Mouse (Mus musculus) midbrain, embryonic 16.5 days (tissue): Measurements from ENCODE around the gene Zrsr2. TPM values are rescaled to one million over a fixed set of nuclear protein-coding genes. Genes with fewer than 3 reads are reported as not detected.

Experiments
- ATAC-seq: fragments of 200-750 bp; cut with Nextera tagmentation; 2 replicates; pipeline ENCODE4 v1.8.0; 2017; ENCODE audit warnings: moderate TSS enrichment
- H3K27ac ChIP-seq: fragments of 300-500 bp; sonication (generic); 2 replicates; pipeline ENCODE4 v1.5.1; 2014; ENCODE audit warnings: mild to moderate bottlenecking, low read length, mixed read lengths
- H3K27me3 ChIP-seq: fragments of 300-500 bp; sonication (generic); 2 replicates; pipeline ENCODE4 v1.6.1; 2014; ENCODE audit warnings: low read depth, low read length, mixed read lengths; ENCODE audit not compliant: control insufficient read depth, insufficient read depth
- H3K36me3 ChIP-seq: fragments of 300-500 bp; sonication (generic); 2 replicates; pipeline ENCODE4 v1.6.1; 2014; ENCODE audit warnings: mild to moderate bottlenecking, low read length, moderate library complexity, mixed read lengths; ENCODE audit not compliant: control insufficient read depth, insufficient read depth
- H3K4me1 ChIP-seq: fragments of 300-500 bp; sonication (generic); 2 replicates; pipeline ENCODE4 v1.6.1; 2014; ENCODE audit warnings: mild to moderate bottlenecking, low read length, mixed read lengths; ENCODE audit not compliant: control insufficient read depth, insufficient read depth
- H3K4me2 ChIP-seq: fragments of 300-500 bp; sonication (generic); 2 replicates; pipeline ENCODE4 v1.6.1; 2014; ENCODE audit warnings: mild to moderate bottlenecking, low read length, mixed read lengths
- H3K4me3 ChIP-seq: fragments of 300-500 bp; sonication (generic); 2 replicates; pipeline ENCODE4 v1.5.1; 2014; ENCODE audit warnings: low read depth, mild to moderate bottlenecking, low read length, moderate library complexity, mixed read lengths
- H3K9ac ChIP-seq: fragments of 300-500 bp; sonication (generic); 2 replicates; pipeline ENCODE4 v1.6.1; 2014; ENCODE audit warnings: low read depth, low read length, mixed read lengths
- H3K9me3 ChIP-seq: fragments of 300-500 bp; sonication (generic); replicated peaks from 2 replicates; pipeline ENCODE4 v1.6.1; 2014; ENCODE audit warnings: mild to moderate bottlenecking, low read length, mixed read lengths; ENCODE audit not compliant: control insufficient read depth, poor library complexity, severe bottlenecking
- WGBS: fragments of 180-500 bp; shearing (Covaris S2); extraction: QIAGEN DNeasy Blood & Tissue Kit; methylation state at CpG from one replicate; pipeline ENCODE4 v1.1.7; 2014; 5-methylcytosine and 5-hydroxymethylcytosine counted together
- polyA plus RNA-seq: library from polyadenylated mRNA; unstranded; fragments of >200 nt; fragmentation: Nextera tagmentation; extraction: Ambion mirVana; gene quantifications from 2 replicates; pipeline ENCODE4 v1.2.1, GENCODE M21; 2015

The Zrsr2 gene
- 53.9 and 54.1 TPM in 2 replicates for polyA plus RNA-seq

DNA sequence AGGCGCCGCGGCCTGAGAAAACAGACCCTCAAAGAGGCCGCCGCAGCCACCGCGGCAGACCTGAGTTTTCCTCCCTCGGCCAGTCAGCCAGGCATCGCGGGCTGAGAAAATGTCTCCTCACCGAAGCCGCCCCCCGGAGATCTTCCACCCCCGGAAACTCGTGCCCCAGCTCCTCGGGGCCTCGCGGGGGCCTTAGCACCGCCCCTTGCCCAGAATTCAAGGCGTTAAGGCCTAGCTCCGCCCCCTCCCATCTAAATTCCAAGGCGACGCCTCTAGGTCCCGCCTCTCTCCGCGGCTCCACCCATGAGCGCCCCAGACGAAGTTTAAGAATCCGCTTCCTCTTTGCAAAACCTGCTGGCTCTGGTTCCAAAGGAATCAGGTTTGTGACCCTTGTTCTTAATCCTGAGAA, at the start of gene Zrsr2:
Zrsr2 (minus strand) TSS at position 195 of the 409 bp plus-strand sequence.
- H3K27ac ChIP-seq: peak within 1 kb of the TSS; percentile 91
- H3K4me2 ChIP-seq: peak within 1 kb of the TSS; percentile 62
- H3K36me3 ChIP-seq: no peaks in the 10 kb centered on the region
- peak within 1 kb of the TSS; percentile 76 for H3K9ac ChIP-seq
- no peaks in the 10 kb centered on the region for H3K9me3 ChIP-seq
- ATAC-seq: peak; percentile 98
- no peaks in the 10 kb centered on the region for H3K27me3 ChIP-seq
- 12% methylated on average over 28 of the region's 29 CpGs for WGBS
- H3K4me3 ChIP-seq: peak within 1 kb of the TSS; percentile 58
- H3K4me1 ChIP-seq: peaks cover 5% of the 10 kb centered on the region

DNA sequence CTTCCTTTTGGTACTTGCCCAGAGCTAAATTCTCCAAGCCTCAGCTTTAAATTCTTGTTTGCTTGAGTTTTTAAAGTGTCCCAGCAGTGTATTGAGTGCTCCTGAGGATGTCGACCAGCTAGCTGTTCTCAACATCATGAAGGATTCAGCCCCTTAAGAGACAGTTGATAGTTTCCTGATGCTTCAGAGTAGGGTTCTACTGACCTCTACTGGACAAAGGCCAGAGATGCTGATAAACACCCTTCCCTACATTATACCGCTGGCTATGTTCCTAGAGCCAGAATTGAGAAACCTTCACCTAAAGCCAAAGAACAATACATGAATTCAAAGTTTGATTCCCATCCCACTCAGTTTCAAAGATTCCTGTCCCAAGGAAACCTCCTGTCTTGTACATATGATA, 46.3 kb upstream of the Zrsr2 start:
- Histone ChIP-seq H3K4me2 (no peak overlapping the region), H3K36me3 (no peaks in the 10 kb centered on the region), H3K4me3 (no peak overlapping the region), H3K9me3 (no peaks in the 10 kb centered on the region), H3K27me3 (no peaks in the 10 kb centered on the region), H3K27ac (no peak overlapping the region), H3K4me1 (no peaks in the 10 kb centered on the region), H3K9ac (no peak overlapping the region)
- 0 out of 2 replicates have a peak, but pooled peaks have one; percentile 36 for ATAC-seq
- WGBS: 38% methylated on average over 2 of the region's 2 CpGs

DNA sequence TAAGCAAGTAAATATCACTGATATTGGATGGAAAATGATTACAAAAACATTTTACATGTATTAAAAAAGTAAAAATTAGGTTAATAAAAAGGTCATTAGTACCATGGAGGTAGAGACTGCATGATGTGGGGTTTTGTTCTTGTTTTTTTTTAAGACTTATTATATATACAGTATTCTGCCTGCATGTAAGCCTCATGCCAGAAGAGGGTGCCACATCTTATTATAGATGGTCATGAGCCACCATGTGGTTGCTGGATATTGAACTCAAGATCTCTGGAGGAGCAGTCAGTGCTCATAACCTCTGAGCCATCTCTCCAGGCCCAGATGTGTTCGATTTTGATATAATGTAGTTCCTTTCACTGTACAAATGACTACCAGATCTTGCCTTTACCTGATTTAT, 41.4 kb upstream of the Zrsr2 start:
- Histone ChIP-seq H3K9me3 (no peaks in the 10 kb centered on the region), H3K27me3 (no peaks in the 10 kb centered on the region; the same call in 1 of the 2 replicates), H3K4me2 (no peak overlapping the region), H3K9ac (no peak overlapping the region), H3K4me3 (no peak overlapping the region), H3K4me1 (no peaks in the 10 kb centered on the region), H3K36me3 (no peaks in the 10 kb centered on the region), H3K27ac (no peak overlapping the region)
- WGBS: 84% methylated on average over 1 of the region's 1 CpGs
- no peak for ATAC-seq

DNA sequence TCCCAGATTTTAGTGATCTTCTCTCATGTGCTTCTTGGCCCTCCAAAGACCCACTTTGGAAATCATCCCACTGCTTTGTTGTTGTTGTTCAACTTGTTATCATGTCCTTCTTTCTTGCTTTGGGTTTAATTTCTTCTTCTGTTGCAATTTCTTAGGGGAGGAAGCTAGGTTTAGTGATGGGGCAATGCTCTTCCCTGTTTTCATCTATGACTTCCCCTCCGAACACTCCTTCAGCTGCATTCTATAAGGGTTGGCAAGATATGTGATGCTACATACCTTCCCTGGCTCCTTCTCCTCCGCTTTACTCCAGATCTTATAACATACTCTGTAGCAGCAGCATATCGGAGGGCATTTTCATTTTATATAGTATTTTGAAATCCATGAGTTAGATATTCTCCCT, 38.3 kb upstream of the Zrsr2 start:
- Histone ChIP-seq H3K9me3 (no peaks in the 10 kb centered on the region), H3K27me3 (no peaks in the 10 kb centered on the region; the same call in 1 of the 2 replicates), H3K9ac (no peak overlapping the region), H3K4me3 (no peak overlapping the region), H3K4me1 (no peaks in the 10 kb centered on the region), H3K27ac (no peak overlapping the region), H3K4me2 (no peak overlapping the region), H3K36me3 (no peaks in the 10 kb centered on the region)
- WGBS: 95% methylated on average over 3 of the region's 3 CpGs
- no peak for ATAC-seq

DNA sequence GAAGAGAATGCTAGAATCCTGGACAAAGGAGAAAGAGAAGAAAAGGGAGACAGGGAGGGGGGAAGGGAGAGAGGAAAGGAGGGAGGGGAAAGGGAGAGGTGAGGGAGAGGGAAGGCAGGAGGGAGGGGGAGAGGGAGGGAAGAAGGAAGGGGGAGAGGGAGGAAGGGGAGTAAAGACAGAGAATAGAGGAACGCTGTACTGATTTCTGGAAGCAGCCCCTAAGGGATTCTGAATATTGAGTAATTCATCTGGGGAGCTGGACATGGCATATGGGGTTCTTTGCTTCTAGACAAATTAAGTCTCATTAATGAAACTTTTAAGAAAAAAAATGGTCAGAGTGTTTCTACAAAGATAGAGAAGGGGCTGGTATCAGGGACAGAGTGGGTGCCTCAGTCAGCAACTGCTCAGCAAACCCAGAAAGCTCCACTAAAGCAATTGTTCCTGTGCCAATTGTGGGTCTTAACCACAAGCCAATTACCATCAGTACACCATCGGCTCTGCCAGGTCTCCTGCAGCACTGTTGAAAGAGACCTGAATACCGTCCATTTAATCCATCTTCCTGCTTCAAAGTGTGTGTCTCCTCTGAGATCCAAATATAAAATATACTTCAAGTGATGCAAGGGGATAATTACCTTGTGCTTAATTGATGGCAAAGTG, 29.4 kb upstream of the Zrsr2 start:
- no peak overlapping the region for H3K4me3 ChIP-seq
- H3K27me3 ChIP-seq: no peaks in the 10 kb centered on the region; the same call in 1 of the 2 replicates
- H3K4me2 ChIP-seq: no peak overlapping the region
- H3K9ac ChIP-seq: no peak overlapping the region
- no peak overlapping the region for H3K27ac ChIP-seq
- ATAC-seq: no peak
- WGBS: 38% methylated on average over 3 of the region's 3 CpGs
- no peaks in the 10 kb centered on the region for H3K36me3 ChIP-seq
- H3K9me3 ChIP-seq: no peaks in the 10 kb centered on the region
- no peaks in the 10 kb centered on the region for H3K4me1 ChIP-seq

DNA sequence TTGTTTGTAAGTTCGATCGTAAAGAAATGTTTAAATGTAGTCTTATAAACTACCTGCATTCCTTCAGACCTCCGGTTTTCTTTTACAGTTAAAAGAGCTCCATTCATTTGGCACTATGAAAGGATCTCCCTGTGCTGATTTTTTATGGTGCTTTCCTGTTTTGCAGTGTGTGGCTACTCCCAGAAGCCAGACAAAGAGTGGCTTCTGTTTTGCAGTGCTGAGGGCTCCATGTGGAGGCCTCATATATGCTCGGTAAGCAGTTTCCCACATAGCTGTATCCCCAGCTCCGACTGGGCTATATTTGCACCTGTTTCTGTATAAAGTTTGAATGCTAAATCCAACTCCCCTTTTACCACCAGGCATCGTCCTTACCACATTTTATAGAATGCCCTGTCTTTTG, 23.7 kb upstream of the Zrsr2 start:
- ATAC-seq: no peak
- Histone ChIP-seq H3K36me3 (no peaks in the 10 kb centered on the region), H3K9ac (no peak overlapping the region), H3K27me3 (no peaks in the 10 kb centered on the region; the same call in 1 of the 2 replicates), H3K4me2 (no peak overlapping the region), H3K9me3 (no peaks in the 10 kb centered on the region), H3K4me3 (no peak overlapping the region), H3K27ac (no peak overlapping the region), H3K4me1 (no peaks in the 10 kb centered on the region)
- 80% methylated on average over 6 of the region's 6 CpGs for WGBS

DNA sequence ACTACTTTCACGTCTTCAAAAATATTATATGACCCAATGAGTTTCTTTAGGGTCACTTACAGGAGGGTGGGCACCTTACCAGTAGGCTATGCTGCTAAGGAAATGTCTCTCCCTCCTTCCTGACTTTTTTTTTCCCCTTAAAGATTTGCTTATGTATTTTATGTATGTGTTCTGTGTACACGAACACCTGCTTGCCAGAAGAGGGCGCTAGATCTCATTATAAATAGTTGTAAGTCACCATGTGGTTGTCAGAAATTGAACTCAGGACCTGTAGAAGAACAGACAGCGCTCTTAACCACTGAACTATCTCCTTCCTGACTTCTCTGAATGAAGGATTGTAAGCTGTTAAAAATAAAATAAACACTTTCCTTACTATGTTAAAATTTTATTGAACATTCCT, 23.0 kb upstream of the Zrsr2 start:
- H3K27ac ChIP-seq: no peak overlapping the region
- 51% methylated on average over 4 of the region's 4 CpGs for WGBS
- H3K9ac ChIP-seq: no peak overlapping the region
- H3K36me3 ChIP-seq: no peaks in the 10 kb centered on the region
- H3K27me3 ChIP-seq: no peaks in the 10 kb centered on the region; the same call in 1 of the 2 replicates
- no peaks in the 10 kb centered on the region for H3K9me3 ChIP-seq
- H3K4me2 ChIP-seq: no peak overlapping the region
- H3K4me1 ChIP-seq: no peaks in the 10 kb centered on the region
- H3K4me3 ChIP-seq: no peak overlapping the region
- no peak for ATAC-seq

DNA sequence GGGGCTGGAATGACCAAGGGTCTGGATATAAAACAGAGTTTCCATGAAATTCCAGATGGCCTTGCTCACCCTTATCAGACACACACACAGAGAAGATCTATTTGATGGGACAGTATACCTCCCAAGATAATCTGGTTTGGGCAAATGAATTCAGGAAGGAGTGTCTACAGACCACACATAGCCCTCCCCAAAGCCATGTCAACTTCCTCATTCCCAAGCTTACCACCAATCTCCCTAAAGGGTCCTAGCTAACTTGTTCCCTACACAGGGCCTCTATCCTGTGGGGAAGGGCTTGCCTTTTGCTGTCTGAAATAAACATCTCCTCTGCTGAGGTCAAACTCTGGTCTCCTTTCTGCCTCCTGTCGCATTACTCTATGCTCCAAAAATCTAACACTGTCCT, 22.6 kb upstream of the Zrsr2 start:
- no peaks in the 10 kb centered on the region for H3K36me3 ChIP-seq
- WGBS: 94% methylated on average over 1 of the region's 1 CpGs

DNA sequence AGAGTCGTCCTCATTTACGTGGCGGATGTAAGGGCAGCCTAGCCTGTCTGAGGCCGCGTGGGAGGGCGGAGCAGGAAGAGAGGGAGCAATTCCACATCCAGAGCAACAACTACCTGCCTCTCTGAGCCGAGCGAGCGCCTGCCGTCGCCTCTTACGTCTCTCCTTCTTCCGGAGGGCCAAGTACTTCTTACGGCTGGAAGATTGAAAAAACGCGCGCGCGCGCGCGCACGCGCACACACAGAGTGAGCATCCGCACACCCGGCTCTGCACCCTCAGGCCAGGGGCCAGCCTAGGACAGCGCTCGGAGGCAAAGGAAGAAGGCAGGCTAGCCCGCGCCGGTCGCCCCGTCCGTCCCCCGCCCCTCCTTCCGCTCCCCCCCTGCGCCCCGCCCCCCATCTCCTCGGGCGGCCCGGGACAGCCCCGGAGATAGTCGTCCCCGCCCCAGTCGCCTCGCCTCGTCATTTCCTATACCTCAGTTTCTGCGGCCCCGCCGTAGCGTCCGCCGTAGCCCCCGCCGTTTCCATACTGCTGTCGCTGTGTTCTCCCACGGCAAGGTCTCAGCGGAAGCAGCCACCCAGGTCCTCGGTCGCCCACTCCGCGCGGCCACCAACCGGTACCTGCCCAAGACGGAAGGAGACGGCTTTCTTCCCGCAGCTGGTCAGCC, 526 bp downstream of the Zrsr2 start:
- WGBS: 21% methylated on average over 51 of the region's 67 CpGs
- H3K4me2 ChIP-seq: peak overlapping the region; percentile 62
- ATAC-seq: peak; percentile 96
- H3K27ac ChIP-seq: peak overlapping the region; percentile 91
- peak overlapping the region; percentile 76 for H3K9ac ChIP-seq
- peaks cover 5% of the 10 kb centered on the region for H3K4me1 ChIP-seq
- H3K4me3 ChIP-seq: peak overlapping the region; percentile 58
- H3K27me3 ChIP-seq: no peaks in the 10 kb centered on the region
- H3K36me3 ChIP-seq: no peaks in the 10 kb centered on the region
- H3K9me3 ChIP-seq: no peaks in the 10 kb centered on the region

More for the DNA sequence above, 22.6 kb upstream of the Zrsr2 start:
- H3K4me3 ChIP-seq: no peak overlapping the region
- H3K27ac ChIP-seq: no peak overlapping the region
- H3K9ac ChIP-seq: no peak overlapping the region
- H3K4me1 ChIP-seq: no peaks in the 10 kb centered on the region
- H3K27me3 ChIP-seq: no peaks in the 10 kb centered on the region; the same call in 1 of the 2 replicates
- ATAC-seq: no peak
- H3K4me2 ChIP-seq: no peak overlapping the region
- no peaks in the 10 kb centered on the region for H3K9me3 ChIP-seq
